Mouse (Mus musculus) embryonic facial prominence, embryonic 12.5 days (tissue): ENCODE data around the gene Gm42421. TPM values are rescaled to one million over a fixed set of nuclear protein-coding genes. Genes with fewer than 3 reads are reported as not detected.

Experiments
- ATAC-seq: fragments of 200-750 bp; cut with Nextera tagmentation; 2 replicates; pipeline ENCODE4 v1.8.0; 2017; ENCODE audit not compliant: insufficient number of reproducible peaks, insufficient read depth, low FRiP score, low TSS enrichment
- H3K27ac ChIP-seq: fragments of 300-500 bp; sonication (generic); 2 replicates; pipeline ENCODE4 v1.5.1; 2016; ENCODE audit warnings: mild to moderate bottlenecking
- H3K27me3 ChIP-seq: fragments of 300-500 bp; sonication (generic); 2 replicates; pipeline ENCODE4 v1.6.1; 2016; ENCODE audit warnings: mild to moderate bottlenecking, moderate library complexity
- H3K36me3 ChIP-seq: fragments of 300-500 bp; sonication (generic); 2 replicates; pipeline ENCODE4 v1.6.1; 2016; ENCODE audit warnings: mild to moderate bottlenecking
- H3K4me1 ChIP-seq: fragments of 300-500 bp; sonication (generic); 2 replicates; pipeline ENCODE4 v1.6.1; 2016
- H3K4me2 ChIP-seq: fragments of 300-500 bp; sonication (generic); replicated peaks from 2 replicates; pipeline ENCODE4 v1.6.1; 2016; ENCODE audit warnings: mild to moderate bottlenecking, moderate library complexity
- H3K4me3 ChIP-seq: fragments of 300-500 bp; sonication (generic); 2 replicates; pipeline ENCODE4 v1.5.1; 2016; ENCODE audit warnings: mild to moderate bottlenecking
- H3K9ac ChIP-seq: fragments of 300-500 bp; sonication (generic); 2 replicates; pipeline ENCODE4 v1.6.1; 2016; ENCODE audit warnings: mild to moderate bottlenecking, moderate library complexity
- H3K9me3 ChIP-seq: fragments of 300-500 bp; sonication (generic); 2 replicates; pipeline ENCODE4 v1.6.1; 2016; ENCODE audit warnings: mild to moderate bottlenecking, moderate library complexity
- WGBS: fragments of 180-500 bp; shearing (Covaris S2); methylation state at CpG from one replicate; pipeline ENCODE4 v1.1.7; 2016; 5-methylcytosine and 5-hydroxymethylcytosine counted together
- polyA plus RNA-seq: library from polyadenylated mRNA; unstranded; fragments of >200 nt; fragmentation: Nextera tagmentation; extraction: Ambion mirVana; gene quantifications from 2 replicates; pipeline ENCODE4 v1.2.1, GENCODE M21; 2016

The Gm42421 gene
- polyA plus RNA-seq, 1 experiment from 2014 or later = 0.79 TPM

GRCm38 (mm10) chr5:143943231-143944125 lies 15.5 kb downstream of the Gm42421 start:
- H3K36me3 ChIP-seq = no peaks in the 10 kb centered on the region
- no peak overlapping the region for H3K9ac ChIP-seq
- WGBS = 90% methylated on average over 14 of the region's 14 CpGs
- no peak overlapping the region for H3K4me3 ChIP-seq
- H3K9me3 ChIP-seq = no peaks in the 10 kb centered on the region
- no peak overlapping the region for H3K4me2 ChIP-seq
- no peaks in the 10 kb centered on the region for H3K27me3 ChIP-seq
- ATAC-seq = no peak
- H3K4me1 ChIP-seq = no peaks in the 10 kb centered on the region
- H3K27ac ChIP-seq = no peak overlapping the region

- Histone ChIP-seq H3K9me3 (no peaks in the 10 kb centered on the region), H3K9ac (no peak overlapping the region), H3K4me2 (no peak overlapping the region), H3K4me1 (no peaks in the 10 kb centered on the region), H3K27ac (no peak overlapping the region), H3K4me3 (no peak overlapping the region), H3K36me3 (no peaks in the 10 kb centered on the region), H3K27me3 (no peaks in the 10 kb centered on the region)
- WGBS = 84% methylated on average over 12 of the region's 12 CpGs
- ATAC-seq = no peak
These were observed 20.4 kb downstream of the Gm42421 start for GRCm38 (mm10) chr5:143948361-143948760.

- Histone ChIP-seq H3K4me2 (no peak overlapping the region), H3K27ac (no peak overlapping the region), H3K27me3 (no peaks in the 10 kb centered on the region), H3K36me3 (no peaks in the 10 kb centered on the region), H3K4me1 (no peaks in the 10 kb centered on the region), H3K9ac (no peak overlapping the region), H3K4me3 (no peak overlapping the region), H3K9me3 (no peaks in the 10 kb centered on the region)
- ATAC-seq = no peak
- WGBS = 60% methylated on average over 5 of the region's 5 CpGs
These were observed 22.0 kb downstream of the Gm42421 start for GRCm38 (mm10) chr5:143950016-143950415.

GRCm38 (mm10) chr5:143957101-143957500 lies 29.1 kb downstream of the Gm42421 start:
- H3K27me3 ChIP-seq = no peaks in the 10 kb centered on the region
- H3K36me3 ChIP-seq = no peaks in the 10 kb centered on the region
- no peaks in the 10 kb centered on the region for H3K4me1 ChIP-seq
- H3K4me2 ChIP-seq = no peak overlapping the region
- ATAC-seq = no peak
- H3K9me3 ChIP-seq = no peaks in the 10 kb centered on the region
- 93% methylated on average over 6 of the region's 6 CpGs for WGBS
- H3K27ac ChIP-seq = no peak overlapping the region
- H3K4me3 ChIP-seq = no peak overlapping the region
- H3K9ac ChIP-seq = no peak overlapping the region

GRCm38 (mm10) chr5:143959551-143959950 lies 31.6 kb downstream of the Gm42421 start:
- Histone ChIP-seq H3K27ac (no peak overlapping the region), H3K9ac (no peak overlapping the region), H3K9me3 (no peaks in the 10 kb centered on the region), H3K27me3 (no peaks in the 10 kb centered on the region), H3K4me1 (no peaks in the 10 kb centered on the region), H3K4me3 (no peak overlapping the region), H3K36me3 (no peaks in the 10 kb centered on the region), H3K4me2 (no peak overlapping the region)
- WGBS = 88% methylated on average over 11 of the region's 11 CpGs
- no peak for ATAC-seq

GRCm38 (mm10) chr5:143961176-143961575 lies 33.2 kb downstream of the Gm42421 start:
- no peak for ATAC-seq
- no peak overlapping the region for H3K27ac ChIP-seq
- no peaks in the 10 kb centered on the region for H3K4me1 ChIP-seq
- H3K36me3 ChIP-seq = no peaks in the 10 kb centered on the region
- H3K9ac ChIP-seq = no peak overlapping the region
- H3K9me3 ChIP-seq = no peaks in the 10 kb centered on the region
- WGBS = 80% methylated on average over 8 of the region's 8 CpGs
- no peak overlapping the region for H3K4me3 ChIP-seq
- H3K4me2 ChIP-seq = no peak overlapping the region
- no peaks in the 10 kb centered on the region for H3K27me3 ChIP-seq

GRCm38 (mm10) chr5:143965586-143966345 lies 37.8 kb downstream of the Gm42421 start:
- 88% methylated on average over 12 of the region's 12 CpGs for WGBS
- no peaks in the 10 kb centered on the region for H3K4me1 ChIP-seq
- H3K9me3 ChIP-seq = no peaks in the 10 kb centered on the region
- H3K4me3 ChIP-seq = no peak overlapping the region
- no peaks in the 10 kb centered on the region for H3K27me3 ChIP-seq
- H3K36me3 ChIP-seq = no peaks in the 10 kb centered on the region
- no peak for ATAC-seq
- H3K4me2 ChIP-seq = no peak overlapping the region
- H3K27ac ChIP-seq = no peak overlapping the region
- no peak overlapping the region for H3K9ac ChIP-seq

GRCm38 (mm10) chr5:143966671-143967070 lies 38.7 kb downstream of the Gm42421 start:
- H3K9ac ChIP-seq = no peak overlapping the region
- WGBS = 89% methylated on average over 12 of the region's 12 CpGs
- no peaks in the 10 kb centered on the region for H3K27me3 ChIP-seq

GRCm38 (mm10) chr5:143972628-143973027 lies 44.7 kb downstream of the Gm42421 start:
- ATAC-seq = no peak
- WGBS = 79% methylated on average over 3 of the region's 3 CpGs
- no peaks in the 10 kb centered on the region for H3K36me3 ChIP-seq

More at GRCm38 (mm10) chr5:143966671-143967070, 38.7 kb downstream of the Gm42421 start:
- H3K36me3 ChIP-seq = no peaks in the 10 kb centered on the region
- no peak overlapping the region for H3K27ac ChIP-seq
- H3K9me3 ChIP-seq = no peaks in the 10 kb centered on the region
- no peaks in the 10 kb centered on the region for H3K4me1 ChIP-seq
- no peak for ATAC-seq
- H3K4me2 ChIP-seq = no peak overlapping the region
- no peak overlapping the region for H3K4me3 ChIP-seq

GRCm38 (mm10) chr5:143974931-143975630 lies 47.1 kb downstream of the Gm42421 start:
- no peaks in the 10 kb centered on the region for H3K4me1 ChIP-seq
- no peaks in the 10 kb centered on the region for H3K9me3 ChIP-seq
- no peak overlapping the region for H3K4me2 ChIP-seq
- ATAC-seq = no peak; the same call in 1 of the 2 replicates
- H3K27me3 ChIP-seq = no peaks in the 10 kb centered on the region
- no peak overlapping the region for H3K9ac ChIP-seq
- H3K4me3 ChIP-seq = no peak overlapping the region
- WGBS = 52% methylated on average over 4 of the region's 4 CpGs
- H3K36me3 ChIP-seq = no peaks in the 10 kb centered on the region
- no peak overlapping the region for H3K27ac ChIP-seq

More at GRCm38 (mm10) chr5:143972628-143973027, 44.7 kb downstream of the Gm42421 start:
- no peak overlapping the region for H3K27ac ChIP-seq
- H3K4me1 ChIP-seq = no peaks in the 10 kb centered on the region
- no peak overlapping the region for H3K4me2 ChIP-seq
- H3K4me3 ChIP-seq = no peak overlapping the region
- H3K9ac ChIP-seq = no peak overlapping the region
- no peaks in the 10 kb centered on the region for H3K27me3 ChIP-seq
- no peaks in the 10 kb centered on the region for H3K9me3 ChIP-seq

- no peak for ATAC-seq
- no peaks in the 10 kb centered on the region for H3K36me3 ChIP-seq
These were observed 47.6 kb downstream of the Gm42421 start for GRCm38 (mm10) chr5:143975631-143975933.

More at GRCm38 (mm10) chr5:143975631-143975933, 47.6 kb downstream of the Gm42421 start:
- 66% methylated on average over 2 of the region's 2 CpGs for WGBS
- Histone ChIP-seq H3K9ac (no peak overlapping the region), H3K4me2 (no peak overlapping the region), H3K4me3 (no peak overlapping the region), H3K27ac (no peak overlapping the region), H3K4me1 (no peaks in the 10 kb centered on the region), H3K9me3 (no peaks in the 10 kb centered on the region), H3K27me3 (no peaks in the 10 kb centered on the region)
